Mouse (Mus musculus) liver, postnatal 0 days (tissue): ENCODE data around the gene Gjb6. TPM values are rescaled to one million over a fixed set of nuclear protein-coding genes. Genes with fewer than 3 reads are reported as not detected.

ENCODE experiments used
- ATAC-seq: fragments of 200-750 bp; cut with Nextera tagmentation; 2 replicates; pipeline ENCODE4 v1.8.0; 2017; ENCODE audit warnings: mild to moderate bottlenecking, moderate library complexity
- DNase-seq: peaks from one replicate; pipeline ENCODE4 v3.0.0-alpha.2; 2016
- H3K27ac ChIP-seq: fragments of 300-500 bp; sonication (generic); 2 replicates; pipeline ENCODE4 v1.5.1; 2014; ENCODE audit warnings: antibody characterized with exemption, moderate library complexity, mild to moderate bottlenecking, low read depth
- H3K27me3 ChIP-seq: fragments of 300-500 bp; sonication (generic); 2 replicates; pipeline ENCODE4 v1.6.1; 2014; ENCODE audit warnings: low read length, control low read depth, mixed read lengths; ENCODE audit not compliant: insufficient read depth
- H3K36me3 ChIP-seq: fragments of 300-500 bp; sonication (generic); replicated peaks from 2 replicates; pipeline ENCODE4 v1.6.1; 2014; ENCODE audit warnings: mild to moderate bottlenecking, control low read depth, low read length, moderate library complexity, mixed read lengths; ENCODE audit not compliant: insufficient read depth
- H3K4me1 ChIP-seq: fragments of 300-500 bp; sonication (generic); 2 replicates; pipeline ENCODE4 v1.6.1; 2014; ENCODE audit warnings: antibody characterized with exemption, mild to moderate bottlenecking, control low read depth; ENCODE audit not compliant: insufficient read depth
- H3K4me2 ChIP-seq: fragments of 300-500 bp; sonication (generic); 2 replicates; pipeline ENCODE4 v1.6.1; 2014; ENCODE audit warnings: low read depth, mild to moderate bottlenecking, low read length, moderate library complexity, mixed read lengths
- H3K4me3 ChIP-seq: fragments of 300-500 bp; sonication (generic); 2 replicates; pipeline ENCODE4 v1.5.1; 2014; ENCODE audit warnings: low read depth, low read length
- H3K9ac ChIP-seq: fragments of 300-500 bp; sonication (generic); replicated peaks from 2 replicates; pipeline ENCODE4 v1.6.1; 2014; ENCODE audit warnings: mild to moderate bottlenecking, moderate library complexity
- H3K9me3 ChIP-seq: fragments of 300-500 bp; sonication (generic); 2 replicates; pipeline ENCODE4 v1.6.1; 2016; ENCODE audit warnings: mild to moderate bottlenecking, control low read depth, low read length, mixed read lengths
- CTCF ChIP-seq: sonication (generic); IDR thresholded peaks from 2 replicates; pipeline ENCODE4 v1.5.1; 2016; ENCODE audit warnings: antibody characterized with exemption, low read depth
- EP300 ChIP-seq: IDR thresholded peaks from 2 replicates; pipeline ENCODE4 v1.6.1; 2016; ENCODE audit warnings: antibody characterized with exemption, low read depth, mild to moderate bottlenecking
- WGBS: fragments of 180-500 bp; shearing (Covaris S2); extraction: QIAGEN DNeasy Blood & Tissue Kit; methylation state at CpG from one replicate; pipeline ENCODE4 v1.1.7; 2014; ENCODE audit not compliant: insufficient replicate concordance; 5-methylcytosine and 5-hydroxymethylcytosine counted together
- polyA plus RNA-seq: library from polyadenylated mRNA; unstranded; fragments of >200 nt; fragmentation: Nextera tagmentation; extraction: Ambion mirVana; gene quantifications from 2 replicates; pipeline ENCODE4 v1.2.1, GENCODE M21; 2015

Gene Gjb6
- polyA plus RNA-seq, result 0.11 TPM in 1 of 2 replicates, not detected in the other

DNA sequence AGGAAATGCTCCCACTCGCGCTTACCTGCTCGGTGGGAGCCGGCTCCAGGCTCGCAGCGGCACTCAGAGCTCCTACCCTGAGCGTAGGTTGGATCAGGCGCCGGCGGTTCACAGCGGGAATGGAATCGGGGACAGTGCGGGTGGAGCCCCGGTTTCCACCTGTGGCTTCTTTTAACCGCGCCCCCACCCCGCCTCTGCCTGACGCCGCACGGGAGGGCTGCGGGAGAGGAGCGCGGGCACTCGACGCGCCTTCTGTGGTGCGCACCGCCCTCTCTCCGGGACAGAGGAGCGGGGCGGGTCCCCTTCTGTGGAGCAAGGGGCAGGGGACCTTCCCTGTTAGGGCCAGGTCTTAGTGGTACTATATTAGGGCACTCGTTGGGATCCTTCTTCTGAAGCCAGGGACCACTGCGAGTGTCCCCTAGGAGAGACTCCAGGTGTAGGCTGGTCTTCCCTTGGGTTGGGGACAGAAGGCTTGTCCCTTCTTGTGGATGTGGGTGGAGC, at the start of gene Gjb6:
Gene Gjb6 (minus strand): TSS at position 451 of the 501 bp plus-strand sequence.
- 5% methylated on average over 33 of the region's 33 CpGs for WGBS
- H3K4me1 ChIP-seq, result no peaks in the 10 kb centered on the region
- H3K4me2 ChIP-seq, result no peak within 1 kb of the TSS
- DNase-seq (no peak), ATAC-seq (no peak)
- no peaks in the 10 kb centered on the region for H3K9me3 ChIP-seq
- no peak within 1 kb of the TSS for H3K27ac ChIP-seq
- no peak within 1 kb of the TSS for H3K9ac ChIP-seq
- H3K36me3 ChIP-seq, result no peaks in the 10 kb centered on the region
- no peak within 1 kb of the TSS for H3K4me3 ChIP-seq
- H3K27me3 ChIP-seq, result peaks cover 37% of the 10 kb centered on the region
- TF ChIP-seq EP300 (no peak), CTCF (no peak)

DNA sequence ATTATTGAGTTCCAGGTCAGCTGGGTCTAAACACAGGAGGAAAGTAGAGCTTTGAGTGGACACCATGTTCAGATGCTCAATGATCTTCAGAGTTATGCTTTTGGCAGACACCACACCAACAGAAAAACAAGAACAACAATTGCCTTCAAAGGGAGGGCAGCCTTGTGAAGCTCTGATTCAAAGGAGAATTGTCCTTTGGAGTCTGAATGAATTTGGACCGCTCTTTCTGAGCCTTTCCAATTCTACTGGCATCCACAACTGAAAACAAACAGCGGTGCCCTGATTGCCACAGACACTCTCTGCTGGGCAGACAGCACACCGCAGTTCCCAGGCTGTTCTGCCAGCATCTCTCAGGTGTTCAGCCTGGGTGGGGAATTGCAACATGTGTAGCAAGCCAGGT, 32.1 kb upstream of the Gjb6 start:
- Histone ChIP-seq H3K27me3 (peaks cover 5% of the 10 kb centered on the region; the same call in 1 of the 2 replicates), H3K27ac (no peak overlapping the region), H3K36me3 (no peaks in the 10 kb centered on the region), H3K9ac (no peak overlapping the region), H3K9me3 (no peaks in the 10 kb centered on the region), H3K4me3 (no peak overlapping the region), H3K4me1 (0 out of 2 replicates have a peak, but pooled peaks cover 3% of the 10 kb centered on the region), H3K4me2 (no peak overlapping the region)
- TF ChIP-seq CTCF, result no peak
- no peak for TF ChIP-seq EP300
- DNase-seq (no peak), ATAC-seq (no peak)
- 86% methylated on average over 3 of the region's 3 CpGs for WGBS

GRCm38 (mm10) chr14:57161833-57162232, 28.4 kb upstream of the Gjb6 start:
- no peak for DNase-seq

DNA sequence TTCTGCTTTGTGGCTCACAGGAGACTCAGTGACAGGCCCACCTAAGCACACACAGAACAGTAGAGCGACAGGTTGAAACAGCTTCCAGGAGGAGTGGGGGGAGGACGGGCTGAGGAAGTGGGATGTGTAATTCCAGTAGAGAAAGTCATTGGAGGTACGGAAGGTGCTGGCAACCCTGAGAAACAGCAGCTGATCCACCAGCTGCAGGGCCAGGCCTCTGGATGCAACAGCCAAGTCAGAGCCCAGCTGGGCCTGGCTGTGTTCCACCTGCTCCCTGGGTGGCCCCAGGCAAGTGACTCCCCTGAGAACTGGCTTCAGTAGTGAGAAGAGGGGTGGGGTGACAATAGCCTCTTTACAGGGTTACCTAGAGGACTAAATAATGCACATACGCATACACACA, 27.8 kb upstream of the Gjb6 start:
- 75% methylated on average over 4 of the region's 4 CpGs for WGBS
- DNase-seq (no peak), ATAC-seq (no peak)
- no peak for TF ChIP-seq CTCF
- TF ChIP-seq EP300, result no peak
- Histone ChIP-seq H3K36me3 (no peaks in the 10 kb centered on the region), H3K27me3 (peaks cover 8% of the 10 kb centered on the region; the same call in 1 of the 2 replicates), H3K4me2 (no peak overlapping the region), H3K4me3 (no peak overlapping the region), H3K4me1 (0 out of 2 replicates have a peak, but pooled peaks cover 3% of the 10 kb centered on the region), H3K9ac (no peak overlapping the region), H3K9me3 (no peaks in the 10 kb centered on the region), H3K27ac (no peak overlapping the region)

More at GRCm38 (mm10) chr14:57161833-57162232, 28.4 kb upstream of the Gjb6 start:
- no peak overlapping the region for H3K9ac ChIP-seq
- no peaks in the 10 kb centered on the region for H3K9me3 ChIP-seq
- no peak for TF ChIP-seq CTCF
- TF ChIP-seq EP300, result no peak
- no peak overlapping the region for H3K4me2 ChIP-seq
- no peak overlapping the region for H3K4me3 ChIP-seq
- H3K4me1 ChIP-seq, result 0 out of 2 replicates have a peak, but pooled peaks cover 3% of the 10 kb centered on the region
- H3K27me3 ChIP-seq, result peaks cover 8% of the 10 kb centered on the region; the same call in 1 of the 2 replicates
- no peak overlapping the region for H3K27ac ChIP-seq
- no peaks in the 10 kb centered on the region for H3K36me3 ChIP-seq
- ATAC-seq, result no peak
- 49% methylated on average over 2 of the region's 2 CpGs for WGBS

GRCm38 (mm10) chr14:57154916-57155315, 21.5 kb upstream of the Gjb6 start:
- Histone ChIP-seq H3K9ac (no peak overlapping the region), H3K4me1 (no peaks in the 10 kb centered on the region), H3K27me3 (0 out of 2 replicates have a peak, but pooled peaks cover 13% of the 10 kb centered on the region), H3K4me2 (no peak overlapping the region), H3K9me3 (no peaks in the 10 kb centered on the region), H3K27ac (no peak overlapping the region), H3K36me3 (no peaks in the 10 kb centered on the region), H3K4me3 (no peak overlapping the region)
- no peak for DNase-seq
- no peak for ATAC-seq
- TF ChIP-seq EP300 (no peak), CTCF (no peak)
- 56% methylated on average over 6 of the region's 6 CpGs for WGBS

- TF ChIP-seq CTCF (no peak), EP300 (no peak)
- H3K4me2 ChIP-seq, result no peak overlapping the region
- H3K4me1 ChIP-seq, result no peaks in the 10 kb centered on the region
- DNase-seq, result no peak
- no peak overlapping the region for H3K27ac ChIP-seq
- no peaks in the 10 kb centered on the region for H3K27me3 ChIP-seq
- no peak overlapping the region for H3K9ac ChIP-seq
- no peak for ATAC-seq
- 55% methylated on average over 4 of the region's 4 CpGs for WGBS
- no peak overlapping the region for H3K4me3 ChIP-seq
- no peaks in the 10 kb centered on the region for H3K36me3 ChIP-seq
- H3K9me3 ChIP-seq, result no peaks in the 10 kb centered on the region
These were observed 12.3 kb upstream of the Gjb6 start for GRCm38 (mm10) chr14:57145741-57146140.
